Mouse (Mus musculus) lung, postnatal 4 days (tissue): ENCODE data around the gene Acad9.
A peak's percentile ranks its signal among the peaks of the same experiment; 100 is the strongest.

Experiments used
- DNase-seq, 2 experiments: peaks; one replicate each; pipeline ENCODE4 v3.0.0; 2021

Gene Acad9

DNA sequence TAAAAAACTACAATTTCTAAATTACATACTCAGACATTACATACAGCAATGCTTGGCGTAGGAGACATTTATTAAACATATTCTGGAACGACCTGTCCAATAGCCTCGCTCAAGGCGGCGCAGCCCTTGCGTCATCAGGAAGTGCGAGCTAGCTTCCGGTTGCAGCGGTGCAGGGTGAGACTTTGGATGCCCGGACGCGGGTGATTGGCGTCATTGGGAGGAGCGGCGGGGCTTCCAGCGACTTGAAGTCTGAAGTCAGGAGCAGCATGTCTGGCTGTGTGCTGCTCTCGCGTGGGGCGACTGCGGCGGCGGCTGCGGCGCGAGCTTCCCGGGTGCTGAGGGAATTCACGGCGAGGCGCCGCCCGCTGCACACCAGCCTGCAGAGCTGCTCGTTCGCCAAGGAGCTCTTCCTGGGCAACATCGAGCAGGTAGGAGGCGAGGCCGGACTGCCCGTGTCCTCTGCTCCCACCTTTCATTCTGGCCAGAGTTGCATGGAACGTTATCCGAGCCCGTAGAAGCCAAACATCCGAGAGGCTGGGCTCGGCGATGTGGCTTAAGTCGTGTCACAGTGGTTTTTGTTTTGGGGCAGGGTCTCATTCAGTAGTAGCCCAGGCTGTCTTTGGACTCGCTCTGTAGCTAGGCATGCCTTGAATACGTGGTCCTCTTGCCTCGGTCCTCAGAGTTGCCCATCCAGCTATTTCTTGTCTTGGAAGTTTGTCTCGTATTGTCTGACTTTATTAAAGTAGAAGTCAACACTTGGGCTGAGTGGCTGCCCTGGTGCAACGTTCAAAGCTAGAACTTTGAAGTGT is at the start of gene Acad9:
Gene Acad9 (plus strand): TSS at position 137 of the 809 bp plus-strand sequence.
- DNase-seq, result peak; percentile 96

DNA sequence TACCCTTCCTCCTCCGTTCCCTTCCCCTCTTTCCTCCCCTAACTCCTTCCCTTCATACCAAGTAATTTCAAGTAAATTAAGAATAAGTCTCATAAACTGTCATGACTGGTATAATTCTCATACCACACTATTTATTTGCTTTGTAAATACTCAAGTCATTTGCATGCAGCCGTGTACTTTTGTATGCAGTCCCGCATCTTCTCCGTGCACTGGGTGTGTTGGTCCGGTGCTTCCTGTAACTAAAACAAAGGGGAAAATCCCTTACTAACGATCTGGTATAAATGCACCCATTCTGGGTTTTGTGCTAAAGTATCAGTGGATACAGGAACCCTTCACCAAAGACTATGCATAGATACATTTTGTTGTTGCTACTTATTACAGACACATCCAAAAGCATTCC is 40.0 kb upstream of the Acad9 start:
- DNase-seq, result no peak

DNA sequence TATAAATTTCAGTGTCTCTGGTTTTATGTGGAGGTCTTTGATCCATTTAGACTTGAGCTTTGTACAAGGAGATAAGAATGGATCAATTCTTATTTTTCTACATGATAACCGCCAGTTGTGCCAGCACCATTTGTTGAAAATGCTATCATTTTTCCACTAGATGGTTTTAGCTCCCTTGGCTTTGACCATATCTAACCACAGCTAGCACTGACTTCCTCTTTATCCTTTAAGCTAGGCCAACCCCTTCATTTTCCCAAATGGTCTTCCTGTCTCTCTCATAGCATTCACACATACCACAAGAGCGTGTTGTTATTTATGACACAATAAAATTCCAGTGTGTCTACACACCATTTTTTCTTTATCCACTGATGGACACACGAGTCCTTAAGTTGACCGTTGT is 35.8 kb upstream of the Acad9 start:
- no peak for DNase-seq

DNA sequence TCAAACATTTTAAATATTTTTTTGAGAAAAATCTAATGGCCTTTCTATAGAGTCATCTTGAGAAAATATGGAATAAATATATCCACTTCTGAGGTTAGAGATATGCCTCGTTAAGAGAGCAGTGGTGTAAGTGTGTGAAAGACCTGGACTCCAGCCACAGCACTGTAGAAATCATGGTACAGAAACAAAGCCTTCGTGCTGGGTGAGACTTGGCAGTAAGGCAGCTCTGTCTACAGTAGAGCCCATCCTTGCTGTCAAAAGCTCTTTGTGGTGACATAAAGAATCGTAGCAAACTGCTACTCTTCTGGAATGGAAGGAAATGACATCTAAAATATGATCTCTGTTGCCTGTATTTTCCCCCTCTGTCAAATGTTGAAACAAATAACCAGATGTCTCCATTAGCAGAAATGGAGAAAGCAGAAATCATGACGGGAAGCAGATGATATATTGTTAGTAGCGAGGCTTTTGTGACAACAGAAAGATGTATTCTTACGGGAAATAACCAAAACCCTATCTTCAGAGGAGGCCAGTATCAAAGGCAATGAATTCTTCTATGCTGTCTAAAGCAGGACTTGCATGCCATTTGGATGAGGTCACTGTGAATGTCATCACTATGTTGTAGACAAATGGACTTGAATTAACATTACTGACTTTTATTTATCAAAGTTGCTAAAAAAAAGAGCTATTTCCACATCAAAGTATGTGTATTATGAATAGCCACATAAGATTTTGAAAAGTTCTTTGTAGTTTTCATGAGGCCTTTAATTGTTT is 33.9 kb upstream of the Acad9 start:
- no peak for DNase-seq

DNA sequence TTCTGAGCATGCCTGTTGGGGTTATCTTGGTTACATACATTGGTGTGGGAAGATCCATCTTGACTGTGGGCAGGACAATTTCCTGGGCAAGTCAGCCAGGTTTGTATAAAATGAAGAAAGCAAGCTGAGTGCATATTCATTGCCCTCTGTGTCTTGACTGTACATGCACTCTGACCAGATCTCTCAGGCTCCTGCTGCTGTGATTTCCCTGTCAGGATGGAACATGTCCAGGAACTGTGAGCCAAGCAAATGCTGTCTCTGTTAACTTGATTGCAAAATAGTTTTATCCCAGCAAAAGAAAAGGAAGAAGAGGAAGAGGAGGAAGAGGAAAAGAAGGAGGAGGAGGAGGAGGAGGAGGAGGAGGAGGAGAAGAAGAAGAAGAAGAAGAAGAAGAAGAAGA is 21.3 kb upstream of the Acad9 start:
- DNase-seq, result no peak

DNA sequence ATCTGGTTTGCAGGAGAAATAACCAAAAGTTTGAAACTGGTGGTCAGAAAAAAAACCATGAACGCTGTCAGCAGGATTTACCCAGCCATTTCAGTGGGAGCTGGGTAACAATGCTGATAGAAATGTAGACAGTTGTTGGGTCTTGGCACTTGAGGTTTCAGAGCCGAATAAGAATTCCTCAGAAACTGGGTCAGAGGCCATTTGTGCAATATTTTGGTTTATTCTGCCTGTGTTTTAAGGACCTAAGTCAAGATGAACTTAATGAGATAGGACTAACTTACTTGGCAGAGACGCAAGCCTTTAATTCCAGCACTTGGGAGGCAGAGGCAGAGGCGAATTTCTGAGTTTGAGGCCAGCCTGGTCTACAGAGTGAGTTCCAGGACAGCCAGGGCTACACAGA is 20.7 kb upstream of the Acad9 start:
- no peak for DNase-seq

DNA sequence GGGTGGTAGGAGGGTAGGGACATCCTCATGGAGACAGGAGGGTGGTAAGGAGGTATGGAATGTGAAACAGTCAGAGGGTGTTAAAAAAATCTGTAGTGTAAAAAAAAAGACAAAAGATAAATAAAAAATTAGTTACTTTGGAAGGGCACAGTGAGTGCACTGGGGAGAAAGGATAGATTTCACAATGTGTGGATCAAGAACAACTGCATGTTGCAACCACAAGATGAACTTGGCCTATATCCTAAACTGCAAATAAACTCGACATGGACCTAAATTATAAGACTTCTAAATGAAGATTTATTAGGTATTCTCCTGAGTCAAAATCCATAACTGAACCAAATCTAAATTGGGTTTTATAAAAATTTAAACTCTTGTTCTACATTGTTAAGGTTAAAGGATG is 16.7 kb upstream of the Acad9 start:
- no peak for DNase-seq

DNA sequence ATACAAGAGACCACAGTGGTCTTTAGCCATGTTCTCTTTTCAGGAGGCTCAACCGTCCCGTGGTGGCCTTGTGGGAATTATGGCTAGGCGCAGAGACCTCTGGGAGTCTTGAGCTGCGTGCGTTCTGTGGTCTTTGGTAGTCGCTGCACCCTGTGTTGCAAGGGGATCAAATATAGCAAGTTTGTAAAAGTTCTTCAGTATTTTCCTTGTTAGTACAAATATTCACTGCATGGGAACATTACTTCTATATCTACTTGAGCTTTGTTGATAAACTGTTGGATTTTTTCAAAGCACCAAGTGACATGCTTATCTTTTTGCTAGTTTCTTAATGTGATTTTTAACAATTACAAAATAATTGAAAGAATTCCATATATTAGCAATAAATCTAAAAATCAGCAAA is 12.3 kb upstream of the Acad9 start, which contains the start of gene Ccdc144b:
Gene Ccdc144b (minus strand): TSS at position 101 of the 400 bp plus-strand sequence.
- no peak for DNase-seq

DNA sequence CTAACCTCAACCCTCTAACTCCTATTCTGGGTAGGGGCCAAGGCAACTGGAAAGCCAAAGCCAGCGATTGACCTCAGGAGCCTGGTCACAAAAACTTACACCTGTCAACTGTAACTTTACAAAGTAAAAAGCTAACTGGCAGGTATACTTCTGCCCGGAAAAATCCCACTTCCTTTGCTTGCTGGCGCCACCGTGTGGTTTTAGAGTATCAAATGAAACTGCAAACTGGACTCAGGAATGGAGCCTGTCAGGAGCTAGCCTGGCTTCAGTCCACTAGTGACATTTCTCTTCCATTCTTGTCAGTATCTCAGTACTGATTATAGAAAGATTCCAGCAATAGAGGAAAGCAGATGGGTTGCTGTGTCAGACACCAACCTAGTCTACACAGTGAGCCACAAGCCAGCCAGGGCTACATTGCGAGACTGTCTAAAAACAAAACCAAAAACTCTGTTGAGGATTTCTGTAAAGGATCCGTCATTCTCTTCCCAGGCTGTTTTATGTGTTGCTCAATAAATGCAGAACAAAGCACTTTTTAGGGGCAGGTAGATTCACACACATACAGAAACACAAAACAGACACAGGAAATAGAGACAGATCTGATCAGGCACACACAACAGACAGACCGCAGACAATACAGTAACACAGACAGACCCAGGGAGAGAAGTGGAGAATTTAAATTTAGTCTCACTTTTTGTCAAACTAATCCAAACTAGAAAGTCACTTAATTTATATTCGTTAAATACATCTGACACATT is 5.5 kb upstream of the Acad9 start:
- DNase-seq, result peak; percentile 55 to 72

DNA sequence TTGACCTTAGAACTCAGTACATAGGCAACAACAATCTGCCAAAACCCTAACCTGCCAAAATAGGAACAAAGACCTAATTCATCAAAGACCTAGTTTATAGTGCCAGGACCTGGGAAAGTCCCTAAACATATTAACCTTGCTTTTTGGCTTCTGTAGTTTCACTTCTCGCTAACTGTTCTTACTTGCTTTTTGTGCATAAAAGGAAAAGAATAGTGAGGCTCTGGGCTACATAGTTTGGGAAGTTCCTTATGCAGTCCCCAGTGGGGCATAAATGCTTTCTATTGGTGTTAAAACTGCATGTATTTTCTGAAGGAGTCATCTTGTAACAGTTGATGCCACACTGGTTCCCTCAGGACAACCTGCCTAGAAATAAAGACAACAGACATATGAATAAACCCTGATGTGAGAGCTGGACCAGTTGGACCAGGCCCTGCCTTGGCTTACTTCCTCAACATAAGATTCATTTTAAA is 1.2 kb upstream of the Acad9 start:
- DNase-seq, result no peak

DNA sequence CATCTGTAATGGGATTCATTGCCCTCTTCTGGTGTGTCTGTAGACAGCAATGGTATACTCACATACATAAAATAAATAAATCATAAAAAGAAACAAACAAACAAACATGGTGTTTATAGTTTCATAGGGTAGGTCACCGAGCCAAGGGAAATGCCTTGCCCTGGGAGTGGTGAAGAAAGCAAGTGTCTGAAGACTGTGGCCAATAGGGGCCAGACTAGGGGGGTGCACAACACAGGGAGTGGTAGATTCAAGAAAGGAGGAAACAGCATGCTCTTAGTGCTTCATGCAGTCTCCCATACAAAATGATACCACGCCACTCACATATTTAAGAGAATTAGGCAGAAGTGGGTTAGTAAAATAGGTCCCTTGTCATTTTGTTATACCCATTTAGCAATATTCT is 613 bp upstream of the Acad9 start:
- peak in 1 of 2 experiments; percentile 9 for DNase-seq

DNA sequence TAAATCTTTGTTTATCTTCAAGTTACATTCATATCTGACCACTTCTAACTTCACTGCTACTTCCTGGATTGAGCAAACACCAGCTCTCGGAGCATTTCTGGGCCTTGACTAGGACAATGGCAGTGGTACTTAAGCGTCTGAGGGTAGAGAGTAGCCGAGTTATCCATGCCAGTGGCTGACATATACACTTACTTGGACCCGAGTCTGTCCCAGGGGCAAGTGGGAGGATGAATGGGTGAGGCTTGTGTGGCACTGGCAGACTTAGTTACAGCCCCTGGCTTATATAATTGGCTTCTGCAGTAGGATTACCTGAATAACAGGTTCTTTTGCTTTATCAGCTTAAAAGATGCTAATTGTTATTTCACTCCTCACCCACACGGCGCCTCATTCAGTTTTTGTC is 2.0 kb downstream of the Acad9 start:
- DNase-seq, result no peak

DNA sequence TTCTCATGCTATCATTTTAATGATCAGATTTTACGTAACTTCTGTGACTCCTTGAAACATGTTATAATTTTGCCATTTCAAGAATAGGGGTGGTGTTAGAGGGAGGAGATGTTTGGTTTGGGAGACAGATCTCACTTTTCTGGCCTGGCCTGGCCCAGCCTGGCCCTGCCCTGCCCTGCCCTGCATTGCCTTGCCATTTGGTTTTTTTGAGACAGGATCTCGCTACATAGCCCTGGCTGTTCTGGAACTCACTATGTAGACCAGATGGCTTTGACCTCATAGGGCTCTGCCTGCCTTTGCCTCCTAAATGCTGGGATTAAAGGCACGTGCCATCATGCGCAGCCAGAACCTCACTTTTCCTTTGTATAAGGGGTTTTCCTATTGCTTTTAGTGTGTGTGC is 4.7 kb downstream of the Acad9 start:
- DNase-seq, result no peak

DNA sequence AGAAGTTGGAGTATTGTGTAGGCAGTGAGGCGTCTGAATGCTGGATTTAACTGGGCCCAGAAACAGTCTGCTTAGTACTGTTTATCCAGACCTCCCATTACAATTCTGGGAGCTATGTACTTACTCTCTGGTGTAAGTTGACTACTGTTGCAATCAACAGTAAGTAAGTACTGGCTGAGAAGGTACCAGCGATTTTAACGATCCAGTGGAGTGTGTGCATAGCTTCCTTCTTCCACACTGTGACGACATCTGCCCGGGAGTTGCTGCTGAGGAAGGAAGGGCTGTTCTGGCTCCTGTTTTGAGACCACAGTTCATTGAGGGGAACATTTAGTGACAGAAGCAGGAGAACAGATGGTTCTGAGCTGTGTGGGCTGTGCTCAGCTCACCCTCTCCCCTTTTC is 5.3 kb downstream of the Acad9 start:
- no peak for DNase-seq

DNA sequence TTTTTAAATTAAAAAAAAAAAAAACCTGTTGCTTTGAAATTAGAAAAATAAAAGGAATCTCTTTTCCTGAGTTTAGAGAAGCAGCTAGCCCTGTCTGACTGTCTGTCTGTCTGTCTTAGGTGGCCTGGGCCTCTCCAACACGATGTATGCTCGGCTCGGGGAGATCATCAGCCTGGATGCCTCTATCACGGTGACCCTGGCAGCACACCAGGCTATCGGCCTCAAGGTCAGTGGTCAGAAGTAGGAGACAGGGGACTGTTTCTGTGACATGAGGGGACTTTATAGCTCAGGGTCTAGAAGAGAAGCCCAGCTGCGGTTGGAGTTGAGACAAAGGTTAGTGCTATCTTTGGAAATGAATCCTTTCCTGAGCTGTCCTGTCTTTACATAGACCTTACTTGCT is 8.5 kb downstream of the Acad9 start:
- no peak for DNase-seq

DNA sequence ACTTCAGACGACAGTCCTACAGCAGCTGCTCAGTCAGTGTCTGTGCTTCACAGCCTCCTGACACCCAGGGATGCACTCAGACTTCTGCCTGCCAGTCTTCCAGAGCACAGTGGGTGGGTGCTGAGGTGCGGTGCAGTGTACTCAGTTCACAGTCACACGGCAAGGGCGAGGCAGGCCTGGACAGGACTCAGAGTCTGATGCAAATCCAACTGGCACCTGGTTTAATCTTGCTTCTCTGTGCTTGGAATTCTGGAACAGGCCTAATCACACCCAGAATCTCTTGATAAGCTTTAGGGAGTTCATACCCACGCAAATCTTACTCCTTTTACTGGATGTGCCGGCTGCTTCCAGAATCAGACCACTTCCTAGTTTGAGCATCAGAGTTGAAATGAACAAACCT is 9.7 kb downstream of the Acad9 start:
- DNase-seq, result no peak

DNA sequence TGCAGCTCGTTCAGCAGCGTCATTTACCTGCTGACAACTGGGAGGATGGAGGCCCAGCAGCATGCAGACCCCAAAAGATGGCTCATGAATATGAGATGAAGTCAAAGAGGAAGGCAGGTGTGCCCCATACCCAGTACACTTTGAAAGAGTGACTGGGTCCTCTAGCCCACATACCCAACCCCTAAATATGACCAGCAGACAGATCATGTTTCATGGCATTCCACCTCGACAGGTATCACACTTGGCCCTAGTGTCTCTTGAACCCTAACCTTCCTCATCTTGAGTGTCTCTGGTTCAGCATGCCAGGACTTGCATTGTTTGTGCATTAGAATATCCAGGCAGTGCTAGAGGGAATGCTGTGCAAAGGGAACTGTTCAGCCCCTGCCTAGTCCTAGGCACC is 11.6 kb downstream of the Acad9 start:
- DNase-seq, result no peak

DNA sequence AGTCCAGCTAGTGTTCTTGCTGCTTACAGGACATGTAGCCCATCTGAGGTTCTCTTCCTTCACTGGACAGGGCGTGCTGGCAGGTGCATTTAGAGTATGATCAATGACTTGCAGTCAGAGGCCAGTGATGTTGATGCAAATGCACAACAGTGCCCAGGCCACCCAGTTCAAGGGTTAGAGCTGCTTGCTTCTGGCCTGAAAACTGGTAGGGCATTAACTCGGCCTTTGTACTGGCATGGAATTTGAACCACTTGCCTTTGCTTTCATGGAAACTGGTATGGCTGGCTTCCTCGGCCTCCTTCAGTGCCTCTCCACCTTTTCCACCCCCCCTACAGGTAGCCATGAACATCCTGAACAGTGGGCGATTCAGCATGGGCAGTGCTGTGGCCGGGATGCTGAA is 14.1 kb downstream of the Acad9 start:
- DNase-seq, result no peak

DNA sequence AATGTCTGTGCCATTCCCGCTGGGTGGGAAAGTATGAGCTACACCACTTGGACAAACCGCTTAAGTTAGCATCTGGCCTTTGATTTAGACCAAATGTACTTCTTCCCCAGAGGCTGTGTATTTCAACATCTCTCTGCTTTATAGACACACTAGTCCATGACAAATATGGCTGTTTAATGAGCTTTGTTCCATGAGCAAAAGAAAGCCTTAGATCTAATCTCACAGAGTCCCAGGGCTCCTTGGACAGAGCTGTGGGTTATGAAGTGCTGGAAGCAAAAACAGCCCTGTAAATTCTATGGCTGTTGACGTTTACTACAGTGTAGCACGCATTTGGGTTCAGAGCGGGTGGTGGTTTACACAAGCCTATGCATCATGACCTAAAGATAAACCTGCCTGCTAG is 15.0 kb downstream of the Acad9 start:
- DNase-seq, result no peak

DNA sequence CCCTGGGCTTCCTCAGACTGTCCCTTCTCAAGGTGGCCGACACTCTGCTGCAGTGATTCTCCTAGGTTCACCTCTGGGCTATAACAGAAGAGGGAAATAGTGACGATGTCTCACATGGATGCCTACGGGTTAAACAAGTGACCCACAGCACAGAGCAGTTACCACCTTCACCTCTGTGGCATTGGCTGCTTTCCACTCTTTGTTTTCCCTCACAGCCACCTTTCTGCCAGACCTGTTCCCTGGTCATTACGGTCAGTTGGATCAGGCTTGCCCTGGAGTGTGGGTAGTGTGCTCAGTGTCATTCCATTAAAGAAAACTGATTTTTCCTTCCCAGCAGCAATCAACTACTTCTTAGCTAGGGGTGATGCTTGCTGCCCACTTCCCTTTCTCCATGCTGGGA is 17.1 kb downstream of the Acad9 start:
- no peak for DNase-seq

DNA sequence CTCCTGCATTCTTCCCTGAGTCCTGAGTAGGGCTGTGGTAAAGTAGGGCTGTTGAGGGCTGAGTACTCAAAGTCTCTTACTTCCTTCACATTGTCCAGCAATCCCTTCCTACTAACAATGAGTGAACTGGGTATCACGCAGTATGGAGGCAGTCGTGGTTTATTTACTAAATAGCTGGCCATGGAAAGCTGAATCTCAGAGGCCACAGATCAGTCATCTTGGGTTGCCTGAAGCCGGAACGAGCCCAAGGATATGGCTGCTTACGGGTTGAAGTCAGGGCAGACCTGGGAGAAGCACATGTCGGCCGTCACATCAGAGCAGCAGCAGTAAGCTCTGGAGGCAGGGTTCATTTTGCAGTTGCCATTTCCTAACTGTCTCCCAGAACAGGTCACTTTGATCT is 17.6 kb downstream of the Acad9 start:
- DNase-seq, result no peak

DNA sequence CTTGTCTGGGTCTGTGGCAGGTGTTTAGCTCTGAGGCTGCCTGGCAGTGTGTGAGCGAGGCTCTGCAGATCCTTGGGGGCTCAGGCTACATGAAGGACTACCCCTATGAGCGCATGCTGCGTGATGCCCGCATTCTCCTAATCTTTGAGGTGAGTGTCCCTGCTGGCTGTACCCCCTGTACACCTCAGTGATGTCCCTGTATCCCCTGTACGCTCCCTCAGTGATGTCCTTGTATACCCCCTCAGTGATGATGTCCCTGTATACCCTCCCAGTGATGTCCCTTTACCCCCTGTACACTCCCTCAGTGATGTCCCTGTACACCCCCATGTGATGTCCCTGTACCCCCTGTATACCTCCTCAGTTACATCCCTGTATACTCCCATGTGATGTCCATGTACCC is 19.6 kb downstream of the Acad9 start:
- DNase-seq, result no peak

DNA sequence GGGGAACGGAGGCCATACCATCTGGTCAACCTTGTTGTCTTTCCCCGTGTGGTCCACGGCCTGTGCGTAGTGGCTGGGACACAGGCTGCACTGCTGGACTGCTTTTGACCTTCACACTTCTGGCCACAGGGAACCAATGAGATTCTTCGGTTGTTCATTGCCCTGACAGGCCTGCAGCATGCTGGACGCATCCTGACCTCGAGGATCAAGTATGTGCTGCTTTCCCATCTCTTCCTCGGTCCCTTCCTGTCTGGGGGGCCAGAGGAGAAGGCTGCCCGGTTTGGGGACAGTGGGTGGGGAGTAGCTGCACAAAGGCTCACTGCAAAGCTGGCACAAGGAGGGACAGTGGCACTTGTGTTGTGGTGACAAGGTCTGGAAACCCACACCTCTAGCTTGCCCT is 21.8 kb downstream of the Acad9 start:
- no peak for DNase-seq

DNA sequence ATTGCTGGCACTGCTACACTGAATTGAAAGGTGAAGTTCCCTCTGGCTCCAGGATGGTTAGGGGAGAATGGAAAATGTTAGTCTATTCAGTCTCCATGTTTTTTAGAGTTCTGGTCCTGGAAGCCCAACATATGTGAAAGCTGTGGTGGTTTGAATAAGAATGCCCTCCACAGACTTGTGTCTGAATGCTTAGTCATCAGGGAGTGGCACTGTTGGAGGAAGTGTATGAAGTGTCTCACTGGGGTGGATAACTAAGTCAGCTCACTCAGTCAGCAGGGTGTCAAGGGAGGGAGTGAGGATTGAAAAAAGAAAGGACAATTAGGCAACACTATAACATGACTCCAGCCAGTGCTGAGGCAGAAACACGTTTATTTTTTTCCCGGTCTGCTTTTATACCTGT is 29.6 kb downstream of the Acad9 start:
- no peak for DNase-seq
